Mouse (Mus musculus) B cell, adult 2 months (primary cell): ENCODE measurements at regions not wholly inside any gene's neighbourhood (a gene's known extent, or its start where the extent isn't known, plus 50 kb on each side); places are given as distances from the start of the nearest gene placed in this dataset.
A peak's percentile ranks its signal among the peaks of the same experiment; 100 is the strongest.

Source experiments
- DNase-seq, 2 experiments: peaks; one replicate each; pipeline ENCODE4 v3.0.0; 2022

DNA sequence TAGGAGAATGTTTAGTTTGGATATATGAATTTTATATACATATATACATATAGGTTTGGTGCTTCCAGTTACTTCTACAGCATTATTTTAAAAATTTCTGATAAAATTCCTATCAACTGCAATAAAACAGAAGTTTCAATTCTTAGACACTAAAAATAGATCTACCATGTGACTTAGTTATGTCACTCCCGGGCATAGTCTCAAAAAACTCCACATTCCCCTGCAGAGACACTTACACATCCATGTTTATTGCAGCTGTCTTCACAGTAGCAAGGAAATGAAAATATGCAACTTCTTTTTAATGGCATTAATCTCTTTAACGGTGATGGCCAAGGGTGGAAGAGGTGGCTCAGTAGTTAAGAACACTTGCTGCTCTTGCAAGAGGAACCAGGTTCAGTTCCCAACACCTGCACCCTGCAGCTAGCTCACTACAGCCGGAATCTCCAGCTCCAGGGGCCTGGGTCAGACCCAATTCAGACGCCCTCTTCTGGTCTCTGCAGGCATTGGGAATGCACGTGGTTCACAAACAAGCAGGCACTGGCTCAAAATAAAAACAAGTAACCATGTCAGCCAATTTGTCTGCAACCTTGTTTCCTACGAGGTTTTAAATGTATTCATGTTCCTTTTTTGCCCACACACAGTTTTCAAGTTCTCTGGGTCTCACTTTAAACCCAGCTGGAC, 204.4 kb downstream of the Adra2a start:
- DNase-seq: no peak

DNA sequence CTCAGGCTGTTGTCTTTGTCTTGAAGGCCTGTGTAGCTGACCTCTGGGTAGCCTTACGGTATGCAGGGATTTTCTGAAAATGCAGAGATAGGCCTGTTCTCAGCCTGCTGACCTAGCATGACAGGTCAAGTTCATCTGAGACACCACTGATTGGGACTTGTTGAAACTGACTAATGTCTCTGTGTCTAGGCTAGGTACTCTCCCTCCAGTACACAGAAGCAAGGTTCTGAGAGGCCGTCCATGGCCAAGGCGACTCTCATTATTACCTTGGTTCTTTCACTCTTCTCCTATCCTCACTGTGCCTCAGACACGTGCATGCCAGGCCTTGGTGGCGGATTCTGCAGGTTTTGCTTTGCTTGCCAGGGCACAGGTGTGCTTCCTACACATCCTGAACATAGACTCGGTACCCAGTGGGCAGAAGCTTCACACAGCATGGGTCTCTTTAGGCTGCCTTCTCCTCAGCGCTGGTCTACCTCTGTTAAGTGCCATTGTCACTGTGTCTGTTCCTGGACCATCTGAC, 208.3 kb downstream of the Adra2a start:
- DNase-seq: no peak

- DNase-seq: no peak
These were observed 213.9 kb downstream of the Adra2a start for GRCm38 (mm10) chr19:54257889-54258288.

- no peak for DNase-seq
These were observed 215.2 kb downstream of the Adra2a start for GRCm38 (mm10) chr19:54259175-54259574.

- no peak for DNase-seq
These were observed 233.4 kb downstream of the Adra2a start for GRCm38 (mm10) chr19:54277368-54277767.

DNA sequence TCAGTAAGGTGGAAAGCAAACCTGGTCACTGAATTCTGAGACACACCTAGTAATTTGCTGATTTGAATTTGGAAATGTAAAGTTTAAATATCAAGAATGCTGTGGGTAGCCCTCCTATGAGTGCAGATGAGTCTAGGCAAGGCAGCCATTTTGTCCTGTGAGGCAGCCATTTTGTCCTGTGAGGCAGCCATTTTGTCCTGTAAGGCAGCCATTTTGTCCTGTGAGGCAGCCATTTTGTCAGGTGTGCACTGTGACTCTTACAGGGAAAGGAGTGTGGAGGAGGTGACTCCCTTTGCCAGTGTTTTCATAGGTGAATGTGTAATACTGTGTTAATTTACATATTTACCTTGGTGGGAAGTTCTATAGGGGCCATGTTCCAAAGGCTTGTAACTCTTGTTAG, 241.5 kb downstream of the Adra2a start:
- DNase-seq: no peak

DNA sequence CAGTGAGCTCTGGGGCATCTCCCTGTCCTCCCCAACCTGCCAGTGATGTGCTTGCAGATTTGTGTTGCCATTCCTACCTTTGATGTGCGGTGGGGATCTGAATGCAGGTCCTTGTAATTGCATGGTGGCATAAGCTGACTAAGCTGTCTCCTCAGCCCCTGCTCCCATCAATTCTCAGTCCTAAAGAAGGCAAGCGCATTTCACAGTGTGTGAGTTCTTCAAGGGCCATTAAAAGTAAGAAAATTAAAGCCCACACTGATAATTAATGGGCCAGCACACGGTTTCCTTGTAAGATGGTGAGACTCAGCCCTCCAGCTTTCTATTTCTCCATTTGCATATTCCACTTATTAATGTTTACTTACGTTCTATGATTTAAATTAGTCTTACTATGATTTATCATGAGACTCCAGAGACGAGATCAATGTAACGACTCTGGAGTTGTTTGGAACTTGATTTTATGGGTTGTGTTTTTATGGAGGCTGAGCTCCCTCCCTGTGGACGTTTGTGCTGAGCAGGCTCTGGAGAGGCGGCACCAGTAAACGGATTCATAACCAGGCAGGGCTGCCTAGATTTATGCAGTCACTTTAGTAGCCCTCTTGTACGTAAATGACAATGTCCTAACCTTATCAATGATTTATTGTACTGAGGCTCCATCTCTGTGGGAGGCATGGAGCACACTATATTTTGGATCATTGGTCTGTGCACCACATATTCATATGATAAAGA, 253.9 kb downstream of the Adra2a start:
- DNase-seq: no peak

- DNase-seq: no peak
These were observed 267.3 kb downstream of the Adra2a start for GRCm38 (mm10) chr19:54311289-54311688.

DNA sequence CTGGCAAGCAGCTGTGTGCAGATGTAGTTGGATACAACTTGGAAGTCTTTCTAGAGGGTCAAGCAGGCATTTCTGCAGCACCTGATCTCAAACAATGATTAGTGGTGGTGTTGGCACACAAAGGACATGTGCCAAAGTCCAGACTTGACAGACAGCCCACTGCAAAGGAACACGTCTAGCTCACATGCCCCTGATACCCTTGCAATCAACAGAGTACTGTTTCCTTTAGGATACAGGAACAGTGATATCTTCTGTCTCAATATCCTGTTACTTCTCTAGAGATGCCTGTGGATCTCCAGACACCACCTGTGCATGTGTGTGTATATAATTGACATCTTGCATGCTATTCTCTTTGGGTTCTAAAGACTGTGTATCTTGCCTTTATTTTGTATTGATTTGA, 267.8 kb downstream of the Adra2a start:
- DNase-seq: no peak

DNA sequence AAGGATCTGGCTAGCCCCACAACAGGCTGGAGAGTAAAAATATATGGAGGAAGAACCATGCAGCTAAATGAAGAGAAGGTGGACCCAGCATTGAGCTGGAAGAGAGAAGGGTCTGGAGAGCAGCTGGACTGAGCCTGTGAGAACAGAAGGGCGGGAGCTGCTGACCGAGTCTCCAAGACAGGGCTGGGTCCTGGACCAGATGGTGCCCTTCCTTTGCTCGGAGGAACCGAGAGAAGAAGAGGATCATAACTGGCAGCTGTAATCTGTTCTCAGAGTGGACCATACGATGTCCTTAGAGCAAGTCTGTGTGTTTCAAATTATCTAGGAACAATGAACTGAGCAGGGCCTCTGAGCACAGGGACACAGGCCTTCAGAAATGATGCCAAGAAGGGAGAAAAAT, 279.3 kb downstream of the Adra2a start:
- no peak for DNase-seq

DNA sequence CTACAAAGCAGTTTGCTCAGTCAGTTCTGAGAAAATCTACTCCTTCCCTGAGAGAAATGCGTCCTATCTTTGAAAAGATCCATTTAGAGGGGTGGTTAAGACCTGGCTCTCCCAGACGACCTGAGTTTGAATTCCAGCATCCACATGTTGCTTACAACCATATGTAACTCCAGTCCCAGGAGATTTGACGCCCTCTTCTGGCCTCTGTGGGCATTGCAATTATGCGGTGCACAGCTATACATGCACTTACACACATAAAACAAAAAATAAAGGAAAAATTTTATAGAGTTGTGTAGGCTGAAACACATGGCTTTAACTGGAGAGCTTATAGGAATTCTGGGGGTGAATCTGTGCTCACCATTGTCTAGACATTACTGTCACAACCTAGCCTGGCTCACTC, 281.0 kb downstream of the Adra2a start:
- DNase-seq: peak in 1 of 2 experiments; percentile 2

DNA sequence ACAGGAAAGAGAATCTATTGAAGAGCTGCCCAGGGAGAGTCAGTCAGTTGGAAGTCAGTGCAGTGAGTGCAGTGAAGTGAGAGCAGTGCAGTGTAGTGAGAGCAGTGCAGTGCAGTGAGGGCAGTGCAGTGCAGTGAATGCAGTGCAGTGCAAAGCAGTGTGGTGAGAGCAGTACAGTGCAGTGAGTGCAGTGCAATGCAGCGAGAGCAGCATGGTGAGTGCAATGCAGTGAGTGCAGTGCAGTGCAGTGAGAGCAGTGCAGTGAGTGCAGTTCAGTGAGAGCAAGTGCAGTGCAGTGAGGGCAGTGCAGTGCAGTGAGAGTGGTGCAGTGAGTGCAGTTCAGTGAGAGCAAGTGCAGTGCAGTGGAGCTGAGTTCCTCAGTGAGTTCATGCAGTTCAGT, 288.2 kb downstream of the Adra2a start:
- no peak for DNase-seq

DNA sequence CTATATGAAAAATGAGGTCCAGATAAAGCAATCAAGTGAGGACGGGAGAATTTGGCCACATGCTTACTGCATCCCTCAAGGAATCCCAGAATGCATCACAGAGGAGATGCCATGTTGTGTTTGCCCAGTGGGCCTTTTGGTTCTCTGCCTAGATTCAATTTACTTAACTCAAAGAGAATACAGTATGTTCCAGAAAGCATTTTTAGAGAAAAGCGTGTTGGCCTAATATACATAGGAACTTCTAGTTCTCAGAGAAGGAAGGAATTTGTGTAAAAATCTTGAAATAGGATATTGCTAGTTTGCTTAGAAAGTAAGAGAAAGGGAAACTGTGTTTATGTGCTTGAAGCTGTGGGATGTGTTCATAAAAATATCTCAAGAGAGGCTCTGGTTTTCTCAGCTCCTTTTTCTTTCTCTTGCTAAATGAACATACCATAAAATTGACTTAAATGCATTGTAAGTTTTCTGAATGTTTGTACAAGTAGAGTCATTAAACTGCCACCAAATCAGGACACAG, 296.9 kb downstream of the Adra2a start:
- no peak for DNase-seq

- no peak for DNase-seq
These were observed 315.8 kb downstream of the Adra2a start for GRCm38 (mm10) chr19:54359731-54360130.

GRCm38 (mm10) chr19:54360660-54361059, 316.7 kb downstream of the Adra2a start:
- no peak for DNase-seq

- no peak for DNase-seq
These were observed 341.1 kb downstream of the Adra2a start for GRCm38 (mm10) chr19:54385101-54385500.

- DNase-seq: no peak
These were observed 347.5 kb downstream of the Adra2a start for GRCm38 (mm10) chr19:54391406-54391805.

DNA sequence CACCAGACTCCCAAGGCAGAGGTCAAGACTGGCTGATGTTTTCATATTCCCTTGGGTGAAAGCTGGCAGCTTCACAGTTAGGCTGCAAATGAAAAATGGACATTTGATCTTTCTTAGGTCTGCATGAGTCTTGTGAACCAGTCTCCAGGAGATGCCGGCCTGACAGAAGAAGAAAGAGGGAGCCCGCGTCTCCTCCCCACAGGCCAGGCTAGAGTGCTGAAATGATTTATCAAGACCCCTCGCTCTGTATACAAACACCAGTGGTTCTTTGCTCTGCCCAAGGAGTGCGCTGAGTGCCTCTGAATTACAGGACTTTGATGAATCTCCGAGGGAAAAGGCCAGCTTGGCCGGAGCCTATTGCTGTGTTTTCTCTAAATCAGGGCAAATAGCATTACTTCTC, 355.7 kb downstream of the Adra2a start:
- DNase-seq: no peak

DNA sequence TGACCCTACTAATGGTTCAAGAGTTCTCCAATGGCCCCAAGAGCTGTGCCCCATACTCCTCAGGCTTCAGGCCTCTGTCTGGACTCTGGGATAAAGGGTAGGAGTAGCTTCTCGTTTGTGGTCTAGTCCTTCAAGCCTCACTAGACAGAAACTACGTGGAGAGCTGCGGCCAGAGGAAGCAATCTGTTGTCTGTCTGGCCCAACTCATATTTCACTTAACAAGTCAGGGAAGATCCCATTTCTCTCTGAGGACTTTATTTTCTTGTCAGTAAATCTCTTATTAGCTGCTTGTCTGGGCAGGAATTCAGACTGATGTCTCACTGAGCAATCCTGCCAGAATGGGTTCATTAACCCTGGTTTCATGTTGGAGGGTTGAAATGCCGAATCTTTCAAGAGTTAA, 364.0 kb downstream of the Adra2a start:
- no peak for DNase-seq

DNA sequence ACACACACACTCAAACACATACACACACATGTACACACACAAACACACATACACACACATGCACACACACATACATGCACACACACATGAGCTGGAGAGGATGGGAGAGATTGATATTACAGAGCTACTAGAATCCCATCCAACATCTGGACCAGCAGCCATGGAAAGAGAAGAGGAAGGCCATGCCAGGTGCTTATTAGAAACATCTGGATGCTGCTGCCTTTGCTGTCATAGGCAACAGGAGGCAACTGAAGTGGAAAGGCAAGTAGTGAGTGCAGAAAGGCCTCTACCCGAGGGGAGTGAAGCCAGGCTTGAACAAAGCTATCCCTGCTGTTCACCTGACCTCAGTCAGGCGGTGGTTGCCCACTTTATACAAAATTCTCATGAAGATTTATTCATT, 385.1 kb downstream of the Adra2a start:
- DNase-seq: no peak

DNA sequence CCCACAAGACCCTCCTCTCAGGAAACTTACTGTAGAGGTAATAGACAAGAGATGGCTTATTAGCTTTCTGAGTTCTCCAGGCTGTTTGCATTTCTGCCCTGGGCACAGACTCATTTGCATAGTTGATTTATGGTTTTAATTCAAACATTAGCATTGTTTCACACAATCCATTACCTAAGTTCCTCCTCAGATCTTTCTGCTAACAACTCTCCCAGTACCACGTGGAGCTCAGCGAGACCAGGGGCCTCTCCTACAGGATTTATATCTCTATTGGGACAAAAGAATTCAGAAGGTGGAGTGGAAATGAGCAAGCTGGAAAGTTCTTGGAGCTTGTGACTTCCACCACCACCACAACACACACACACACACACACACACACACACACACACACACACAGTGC, 396.8 kb downstream of the Adra2a start:
- no peak for DNase-seq

GRCm38 (mm10) chr19:54460426-54461170, 416.6 kb downstream of the Adra2a start:
- no peak for DNase-seq

GRCm38 (mm10) chr19:54462480-54462879, 418.5 kb downstream of the Adra2a start:
- DNase-seq: no peak

DNA sequence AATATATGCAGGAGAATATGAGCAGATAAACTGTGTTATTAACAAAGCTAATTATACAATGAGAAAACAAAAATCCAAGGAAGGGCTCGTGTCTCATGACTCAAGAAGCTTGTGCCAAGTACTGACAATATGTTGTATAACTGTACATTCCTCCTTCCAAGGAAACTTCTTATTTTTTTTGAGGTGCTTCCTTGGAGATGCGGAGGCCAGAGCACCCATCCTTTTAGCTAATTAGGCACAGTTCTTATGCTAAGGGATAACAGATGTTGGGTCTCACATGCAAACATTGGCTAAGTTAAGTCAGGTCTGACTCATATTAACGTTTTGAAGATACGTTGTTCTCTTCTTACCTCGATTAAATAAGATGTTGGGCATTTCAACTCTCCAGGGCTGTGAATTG, 426.1 kb downstream of the Adra2a start:
- no peak for DNase-seq
